Mouse (Mus musculus) heart, postnatal 0 days (tissue): ENCODE measurements at regions not wholly inside any gene's neighbourhood (a gene's known extent, or its start where the extent isn't known, plus 50 kb on each side); places are given as distances from the start of the nearest gene placed in this dataset.
"Not testable (repeated sequence)": the region's sequence is repeated elsewhere in the genome, so short reads cannot be mapped to it uniquely, and the experiment has no call there.

Source experiments
- CTCF ChIP-seq: IDR thresholded peaks from 2 replicates; pipeline ENCODE4 v1.5.1; 2016; ENCODE audit warnings: antibody characterized with exemption, control low read depth, low read depth
- EP300 ChIP-seq: IDR thresholded peaks from 2 replicates; pipeline ENCODE4 v1.6.1; 2016; ENCODE audit warnings: antibody characterized with exemption, low read depth

GRCm38 (mm10) chrY:4073566-4073965 lies 302.1 kb downstream of the Gm3376 start:
- not testable (repeated sequence) for TF ChIP-seq CTCF, EP300
